Mouse (Mus musculus) spleen, postnatal 4 days (tissue): ENCODE measurements around the gene Treml1.

ENCODE experiments used
- DNase-seq, 2 experiments: peaks; one replicate each; pipeline ENCODE4 v3.0.0; 2022; ENCODE audit warnings: low spot score in 2 of 2

Treml1 gene

DNA sequence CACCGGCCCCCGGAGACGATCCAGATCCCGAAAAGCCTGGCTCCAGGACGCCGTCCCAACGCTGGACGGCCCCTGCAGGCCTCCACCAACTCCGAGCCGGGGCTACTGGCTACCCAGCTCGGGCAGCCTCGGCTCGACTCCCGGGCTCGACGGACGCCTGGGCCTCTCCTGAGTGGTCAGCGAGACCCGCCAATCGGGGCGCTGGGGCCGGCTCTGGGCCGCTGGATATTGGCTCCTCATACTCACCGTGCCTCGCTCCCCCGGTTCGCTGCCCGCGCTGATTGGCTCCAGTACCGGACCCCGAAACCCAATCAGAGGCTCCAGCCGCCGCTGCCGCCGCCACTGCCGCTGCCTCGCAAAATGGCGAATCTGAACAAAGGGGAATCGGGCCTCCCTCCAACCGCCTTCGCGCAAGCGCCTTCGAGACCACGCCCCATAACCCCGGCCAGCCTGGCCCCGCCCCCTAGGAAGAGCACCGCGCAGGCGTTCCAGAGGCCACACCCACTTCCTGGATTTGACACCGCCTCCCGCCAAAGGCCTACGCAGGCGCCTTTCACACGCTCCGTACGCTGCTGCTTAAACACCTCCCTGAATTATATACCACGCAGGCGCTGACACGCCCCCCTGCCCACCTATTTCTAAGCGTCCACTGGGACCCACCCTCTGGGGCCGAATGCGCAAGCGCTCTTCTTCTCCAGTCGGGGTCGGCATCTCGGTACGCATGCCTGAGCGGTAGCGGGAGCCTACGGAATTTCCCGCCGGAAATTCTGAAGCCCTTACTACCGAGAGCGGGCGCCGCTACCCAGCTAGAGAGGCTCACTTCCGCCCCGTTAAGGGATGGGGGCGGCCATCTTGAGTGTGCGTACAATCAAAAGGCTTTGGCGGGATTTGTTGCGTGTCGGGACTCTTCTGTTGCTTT is 49.9 kb downstream of the Treml1 start, which contains the start of the genes Nfya and Oard1:
Nfya (minus strand) TSS at position 527 of the 919 bp plus-strand sequence.
Oard1 (plus strand) TSS at position 635 of the 919 bp plus-strand sequence.
- DNase-seq, result peak; percentile 100

GRCm38 (mm10) chr17:48410299-48410785 is 50.6 kb downstream of the Treml1 start:
- no peak for DNase-seq

- no peak for DNase-seq
These were observed 51.5 kb downstream of the Treml1 start for GRCm38 (mm10) chr17:48411241-48411640.

- DNase-seq, result no peak
These were observed 56.3 kb downstream of the Treml1 start for GRCm38 (mm10) chr17:48416011-48416410.
